In the genomic region with DNA sequence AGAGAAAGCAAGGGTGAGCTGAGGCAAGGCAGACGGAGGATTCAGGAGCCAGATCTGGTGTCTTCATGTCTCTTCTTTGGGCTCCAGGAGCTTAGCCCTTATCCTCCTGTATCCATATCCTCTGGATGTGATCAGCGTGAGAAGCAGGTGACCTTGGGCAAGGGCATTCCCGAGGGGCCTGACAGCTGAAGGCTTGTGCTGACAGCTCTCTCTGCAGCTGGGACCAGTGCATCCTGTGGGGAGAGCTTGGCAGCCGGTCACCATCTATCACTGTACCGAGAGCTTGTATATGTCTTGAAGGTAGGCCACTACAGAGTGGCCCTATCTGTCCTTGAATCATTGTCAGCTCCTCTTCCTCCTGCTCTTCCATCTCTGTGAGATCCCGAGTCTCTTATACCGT, we compare ENCODE assay signal across 20 mouse cellular contexts.
A peak's percentile ranks its signal among the peaks of the same experiment; 100 is the strongest.
DNase-seq lines count a peak whose midpoint lies in the region; ATAC-seq and TF ChIP-seq lines count a peak whose summit lies in the region.
"Had no signal": no experiment of that assay in that cellular context is flagged by ENCODE, and none has a peak within 500 bp of the region (broad histone marks: within the 10 kb centered on the region; RNA-seq: fewer than 3 reads in every experiment).

No protein-coding gene starts in this region.

- H3K27me3 ChIP-seq in heart, embryonic 13.5 days (replicated peaks), result no peaks in the 10 kb centered on the region
- H3K27me3 ChIP-seq in embryonic facial prominence, embryonic 15.5 days, result no peaks in the 10 kb centered on the region
- no peaks in the 10 kb centered on the region for H3K27me3 ChIP-seq in myocyte (ENCODE audit: control insufficient read depth, insufficient read depth, insufficient read length)
- H3K27me3 ChIP-seq: forebrain, embryonic 12.5 days; forebrain, embryonic 15.5 days had no signal

- intact Hi-C loops in heart, postnatal 14 days (cut with DNase I), result no loop called here
- intact Hi-C loops in heart, postnatal 10 days (cut with DNase I), result no loop called here

- H3K36me3 ChIP-seq in heart, embryonic 13.5 days, result no peaks in the 10 kb centered on the region
- no peaks in the 10 kb centered on the region for H3K36me3 ChIP-seq in embryonic facial prominence, embryonic 15.5 days
- no peaks in the 10 kb centered on the region for H3K36me3 ChIP-seq in myocyte (ENCODE audit: control insufficient read depth, insufficient read depth)
- H3K36me3 ChIP-seq: forebrain, embryonic 12.5 days; forebrain, embryonic 15.5 days; hindbrain, embryonic 10.5 days had no signal

- no peak for TF ChIP-seq POLR2A in myocyte (IDR thresholded peaks at IDR 0.05; ENCODE audit: insufficient read length, low read depth)

- ATAC-seq in heart, embryonic 13.5 days (ENCODE audit: extremely low read depth, insufficient number of reproducible peaks, low FRiP score, low TSS enrichment), result no peak
- ATAC-seq in embryonic facial prominence, embryonic 15.5 days (ENCODE audit: insufficient number of reproducible peaks, low FRiP score, low TSS enrichment, low read depth), result peak; percentile 15; the same call in 1 of the 2 replicates
- ATAC-seq: CD4-positive, CD25-positive, alpha-beta regulatory T cell, adult 4 months; forebrain, embryonic 15.5 days; intestine, postnatal 0 days had no signal

- no peak overlapping the region for H3K4me3 ChIP-seq in heart, embryonic 13.5 days
- H3K4me3 ChIP-seq in embryonic facial prominence, embryonic 15.5 days (replicated peaks), result no peak overlapping the region
- H3K4me3 ChIP-seq in myocyte, result no peak overlapping the region
- H3K4me3 ChIP-seq: forebrain, embryonic 12.5 days; forebrain, embryonic 15.5 days; hindbrain, embryonic 10.5 days had no signal

- peaks cover 14% of the 10 kb centered on the region for H3K4me1 ChIP-seq in heart, embryonic 13.5 days
- H3K4me1 ChIP-seq in embryonic facial prominence, embryonic 15.5 days, result no peaks in the 10 kb centered on the region
- H3K4me1 ChIP-seq: forebrain, embryonic 12.5 days; forebrain, embryonic 15.5 days had no signal

- no peaks in the 10 kb centered on the region for H3K79me2 ChIP-seq in myocyte (ENCODE audit: control insufficient read depth, insufficient read depth)

- H3ac ChIP-seq in myocyte (ENCODE audit: control insufficient read depth, insufficient read length), result no peak overlapping the region

- peaks cover 6% of the 10 kb centered on the region; the same call in 1 of the 2 replicates for H3K9me3 ChIP-seq in heart, embryonic 13.5 days
- no peaks in the 10 kb centered on the region for H3K9me3 ChIP-seq in embryonic facial prominence, embryonic 15.5 days (replicated peaks)
- H3K9me3 ChIP-seq: forebrain, embryonic 12.5 days; forebrain, embryonic 15.5 days had no signal

- no peak overlapping the region for H3K4me2 ChIP-seq in heart, embryonic 13.5 days
- no peak overlapping the region for H3K4me2 ChIP-seq in embryonic facial prominence, embryonic 15.5 days (replicated peaks)
- H3K4me2 ChIP-seq in myocyte (ENCODE audit: low read depth), result no peak overlapping the region
- H3K4me2 ChIP-seq: forebrain, embryonic 12.5 days; forebrain, embryonic 15.5 days; hindbrain, embryonic 14.5 days had no signal

- WGBS in heart, embryonic 13.5 days, result 35% methylated on average over 7 of the region's 7 CpGs
- 69% methylated on average over 7 of the region's 7 CpGs for WGBS in embryonic facial prominence, embryonic 15.5 days

- H3K27ac ChIP-seq in heart, embryonic 13.5 days (replicated peaks), result 0 out of 2 replicates have a peak overlapping the region, but pooled peaks have one; percentile 8
- H3K27ac ChIP-seq in embryonic facial prominence, embryonic 15.5 days (replicated peaks), result no peak overlapping the region
- H3K27ac ChIP-seq: forebrain, embryonic 12.5 days; forebrain, embryonic 15.5 days; hindbrain, embryonic 10.5 days; hindbrain, embryonic 14.5 days had no signal

- H3K9ac ChIP-seq in heart, embryonic 13.5 days, result no peak overlapping the region
- H3K9ac ChIP-seq in embryonic facial prominence, embryonic 15.5 days, result no peak overlapping the region
- H3K9ac ChIP-seq: forebrain, embryonic 12.5 days; forebrain, embryonic 15.5 days; hindbrain, embryonic 14.5 days had no signal

- DNase-seq in heart, postnatal 14 days, result no peak
- peak; percentile 5 to 8 for DNase-seq in heart, postnatal 10 days
- no peak for DNase-seq in heart, adult 9 months (ENCODE audit: low spot score in 2 of 2)
- DNase-seq: adrenal gland, adult 2 months; adrenal gland, postnatal 14 days; cerebellum, adult 11 months; cerebellum, adult 2 months; cerebellum, adult 9-11 months; cerebellum, postnatal 25 days; gastrocnemius, postnatal 25 days; kidney, adult 2 months had no signal

TF ChIP-seq in myocyte, 11 proteins besides CTCF, POLR2A, EP300 and RAD21:
- TF ChIP-seq MYOG (IDR thresholded peaks at IDR 0.05; ENCODE audit: control insufficient read depth in 1 of 3, insufficient read depth in 1 of 3, insufficient read length in 2 of 3, low read depth in 2 of 3), result peak in 2 of 3 experiments; percentile 22 to 27
- TF ChIP-seq TCF12 (IDR thresholded peaks at IDR 0.05; ENCODE audit: insufficient read depth, poor library complexity, severe bottlenecking), result no peak
- peak in 2 of 3 experiments; percentile 54 to 73 for TF ChIP-seq MYOD1 (IDR thresholded peaks at IDR 0.05; ENCODE audit: control insufficient read depth in 1 of 3, insufficient read length in 2 of 3, low read depth in 2 of 3)
- no peak for TF ChIP-seq E2F4 (IDR thresholded peaks at IDR 0.05; ENCODE audit: insufficient read depth)
- no peak for TF ChIP-seq CEBPB (IDR thresholded peaks at IDR 0.05; ENCODE audit: insufficient read depth, poor library complexity, severe bottlenecking)

Comparison
In these comparisons a context has a peak if more than half of its experiments do, and no peak if none do; other contexts are left out.
1. DNase-seq: peak in heart, postnatal 10 days (2 of 2); none in heart, postnatal 14 days (0 of 2) and heart, adult 9 months (0 of 2).